Mouse (Mus musculus) embryonic facial prominence, embryonic 14.5 days (tissue): Measurements from ENCODE around the gene Nup107. TPM values are rescaled to one million over a fixed set of nuclear protein-coding genes. Genes with fewer than 3 reads are reported as not detected.

ENCODE experiments used
- ATAC-seq: fragments of 200-750 bp; cut with Nextera tagmentation; 2 replicates; pipeline ENCODE4 v1.8.0; 2017; ENCODE audit warnings: low read depth, moderate number of reproducible peaks, moderate TSS enrichment
- DNase-seq: peaks from one replicate; pipeline ENCODE4 v3.0.0-alpha.2; 2015; ENCODE audit warnings: low spot score
- H3K27ac ChIP-seq: fragments of 300-500 bp; sonication (generic); replicated peaks from 2 replicates; pipeline ENCODE4 v1.5.1; 2014; ENCODE audit warnings: low read depth, mild to moderate bottlenecking, low read length, moderate library complexity
- H3K27me3 ChIP-seq: fragments of 300-500 bp; sonication (generic); replicated peaks from 2 replicates; pipeline ENCODE4 v1.6.1; 2014; ENCODE audit warnings: low read length; ENCODE audit not compliant: control insufficient read depth, insufficient read depth
- H3K36me3 ChIP-seq: fragments of 300-500 bp; sonication (generic); 2 replicates; pipeline ENCODE4 v1.6.1; 2014; ENCODE audit warnings: low read length, mixed read lengths; ENCODE audit not compliant: control insufficient read depth, insufficient read depth
- H3K4me1 ChIP-seq: fragments of 300-500 bp; sonication (generic); 2 replicates; pipeline ENCODE4 v1.6.1; 2014; ENCODE audit warnings: antibody characterized with exemption, low read length; ENCODE audit not compliant: control insufficient read depth, insufficient read depth
- H3K4me2 ChIP-seq: fragments of 300-500 bp; sonication (generic); 2 replicates; pipeline ENCODE4 v1.6.1; 2014; ENCODE audit warnings: low read depth, mild to moderate bottlenecking, low read length, moderate library complexity, mixed read lengths
- H3K4me3 ChIP-seq: fragments of 300-500 bp; sonication (generic); 2 replicates; pipeline ENCODE4 v1.5.1; 2014; ENCODE audit warnings: low read depth, mild to moderate bottlenecking, low read length
- H3K9ac ChIP-seq: fragments of 300-500 bp; sonication (generic); 2 replicates; pipeline ENCODE4 v1.6.1; 2014; ENCODE audit warnings: low read depth, mild to moderate bottlenecking, low read length, moderate library complexity, mixed read lengths
- H3K9me3 ChIP-seq: fragments of 300-500 bp; sonication (generic); 2 replicates; pipeline ENCODE4 v1.6.1; 2016; ENCODE audit warnings: low read length; ENCODE audit not compliant: control insufficient read depth
- WGBS: fragments of 180-500 bp; shearing (Covaris S2); extraction: QIAGEN DNeasy Blood & Tissue Kit; methylation state at CpG from one replicate; pipeline ENCODE4 v1.1.7; 2014; 5-methylcytosine and 5-hydroxymethylcytosine counted together
- polyA plus RNA-seq: library from polyadenylated mRNA; unstranded; fragments of >200 nt; fragmentation: Nextera tagmentation; extraction: Ambion mirVana; gene quantifications from 2 replicates; pipeline ENCODE4 v1.2.1, GENCODE M21; 2014

Gene Nup107
- polyA plus RNA-seq, 1 experiment from 2014 or later = 50.6 TPM

DNA sequence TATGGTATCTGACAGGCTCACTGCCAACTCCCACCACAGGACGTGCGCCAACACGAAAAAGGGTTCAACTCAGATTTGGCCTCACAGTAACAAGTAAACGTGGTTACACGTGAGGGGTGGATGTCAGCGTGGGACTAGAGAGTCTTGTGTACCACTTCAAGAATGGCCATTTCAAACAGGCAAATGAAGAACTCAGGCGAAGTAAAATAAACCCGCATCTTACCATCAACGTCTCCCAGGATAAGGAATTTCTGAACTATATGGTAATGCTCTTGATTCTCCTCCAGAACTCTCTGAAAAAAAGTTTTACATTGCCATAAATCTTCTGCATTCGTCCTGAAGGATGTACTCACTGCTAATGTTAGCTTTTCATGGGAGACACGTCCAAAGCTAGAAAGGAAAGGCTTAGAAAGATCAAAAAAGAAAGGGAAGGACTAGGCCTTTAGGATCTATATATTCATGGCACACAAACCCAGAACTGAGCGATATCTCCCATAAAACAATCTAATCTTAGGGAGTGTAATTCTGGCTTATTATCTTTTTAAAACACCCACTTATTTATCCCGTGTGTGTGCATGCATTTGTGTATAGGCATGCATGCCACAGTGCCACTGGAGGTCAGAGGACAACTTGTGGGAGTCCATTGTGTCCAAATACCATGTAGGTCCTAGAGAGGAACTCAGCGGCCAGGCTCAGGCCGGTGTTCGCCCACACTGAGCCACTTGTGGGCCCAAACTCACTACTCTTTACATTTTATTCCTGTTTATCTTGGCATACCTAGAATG is 26.2 kb downstream of the Nup107 start:
- H3K27me3 ChIP-seq = no peaks in the 10 kb centered on the region
- H3K4me1 ChIP-seq = no peaks in the 10 kb centered on the region
- no peaks in the 10 kb centered on the region for H3K9me3 ChIP-seq
- peaks cover 84% of the 10 kb centered on the region for H3K36me3 ChIP-seq
- no peak overlapping the region for H3K4me3 ChIP-seq
- 91% methylated on average over 16 of the region's 16 CpGs for WGBS
- no peak overlapping the region for H3K27ac ChIP-seq
- ATAC-seq (no peak), DNase-seq (no peak)
- no peak overlapping the region for H3K4me2 ChIP-seq
- H3K9ac ChIP-seq = no peak overlapping the region

DNA sequence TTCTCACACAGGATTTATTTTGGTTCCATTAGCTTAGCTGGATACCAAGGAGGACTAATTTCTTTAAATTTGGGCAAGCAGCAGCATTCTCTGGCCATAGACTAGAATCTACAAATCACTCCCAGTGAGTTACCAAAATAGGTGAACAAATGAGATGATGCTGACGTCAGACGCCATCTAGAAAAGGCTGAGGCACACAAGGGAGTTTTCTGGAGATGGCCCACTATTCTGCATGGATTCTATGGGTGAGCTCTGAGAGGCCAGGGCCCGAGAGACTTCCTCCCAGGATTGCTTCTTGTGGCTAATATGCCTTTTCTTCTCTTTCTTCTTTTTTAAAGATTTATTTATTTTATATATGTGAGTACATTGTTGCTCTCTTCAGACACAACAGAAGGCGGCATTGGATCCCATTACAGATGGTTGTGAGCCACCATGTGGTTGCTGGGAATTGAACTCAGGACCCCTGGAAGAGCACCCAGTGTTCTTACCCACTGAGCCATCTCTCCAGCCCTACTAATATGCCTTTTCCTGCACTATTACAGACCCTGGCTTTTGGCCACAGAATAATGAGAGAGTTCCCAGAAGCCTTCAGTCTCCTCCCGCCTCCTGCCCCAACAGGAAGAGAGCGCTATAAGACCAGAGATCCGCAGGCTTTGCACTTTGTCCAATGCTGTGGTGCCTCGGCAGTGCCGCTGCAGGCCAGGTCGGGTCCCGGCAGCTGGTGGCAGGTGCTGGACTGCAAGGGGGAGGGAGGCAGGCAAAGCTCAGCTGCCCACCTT is 27.2 kb downstream of the Nup107 start:
- no peaks in the 10 kb centered on the region for H3K9me3 ChIP-seq
- 95% methylated on average over 11 of the region's 11 CpGs for WGBS
- no peak overlapping the region for H3K4me2 ChIP-seq
- H3K9ac ChIP-seq = no peak overlapping the region
- H3K4me3 ChIP-seq = no peak overlapping the region
- H3K27me3 ChIP-seq = no peaks in the 10 kb centered on the region
- DNase-seq (no peak), ATAC-seq (no peak)
- no peaks in the 10 kb centered on the region for H3K4me1 ChIP-seq
- H3K36me3 ChIP-seq = peaks cover 84% of the 10 kb centered on the region
- H3K27ac ChIP-seq = no peak overlapping the region

DNA sequence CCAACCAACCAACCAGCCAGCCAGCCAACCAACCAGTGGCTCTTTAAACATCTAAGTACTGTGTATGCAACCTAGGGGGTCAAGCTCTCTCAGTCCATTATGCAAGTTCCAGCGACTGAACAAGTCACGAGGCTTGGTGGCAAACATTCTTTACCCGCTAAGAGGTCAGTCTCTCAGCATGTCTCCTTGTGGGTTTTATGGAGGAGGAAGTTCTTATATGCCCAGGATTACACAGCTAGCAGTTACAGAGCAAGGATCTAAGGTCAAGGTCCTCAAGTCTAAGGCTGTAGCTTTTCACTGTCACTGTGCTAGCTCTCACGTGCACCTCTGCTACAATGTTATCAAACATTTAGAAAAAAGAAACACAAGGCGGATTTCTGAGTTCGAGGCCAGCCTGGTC is 27.9 kb downstream of the Nup107 start:
- no peak overlapping the region for H3K9ac ChIP-seq
- no peaks in the 10 kb centered on the region for H3K27me3 ChIP-seq
- 92% methylated on average over 6 of the region's 6 CpGs for WGBS
- H3K4me1 ChIP-seq = no peaks in the 10 kb centered on the region
- H3K4me3 ChIP-seq = no peak overlapping the region
- no peak overlapping the region for H3K4me2 ChIP-seq
- DNase-seq = no peak
- H3K9me3 ChIP-seq = no peaks in the 10 kb centered on the region
- peaks cover 84% of the 10 kb centered on the region for H3K36me3 ChIP-seq
- no peak for ATAC-seq
- H3K27ac ChIP-seq = no peak overlapping the region

DNA sequence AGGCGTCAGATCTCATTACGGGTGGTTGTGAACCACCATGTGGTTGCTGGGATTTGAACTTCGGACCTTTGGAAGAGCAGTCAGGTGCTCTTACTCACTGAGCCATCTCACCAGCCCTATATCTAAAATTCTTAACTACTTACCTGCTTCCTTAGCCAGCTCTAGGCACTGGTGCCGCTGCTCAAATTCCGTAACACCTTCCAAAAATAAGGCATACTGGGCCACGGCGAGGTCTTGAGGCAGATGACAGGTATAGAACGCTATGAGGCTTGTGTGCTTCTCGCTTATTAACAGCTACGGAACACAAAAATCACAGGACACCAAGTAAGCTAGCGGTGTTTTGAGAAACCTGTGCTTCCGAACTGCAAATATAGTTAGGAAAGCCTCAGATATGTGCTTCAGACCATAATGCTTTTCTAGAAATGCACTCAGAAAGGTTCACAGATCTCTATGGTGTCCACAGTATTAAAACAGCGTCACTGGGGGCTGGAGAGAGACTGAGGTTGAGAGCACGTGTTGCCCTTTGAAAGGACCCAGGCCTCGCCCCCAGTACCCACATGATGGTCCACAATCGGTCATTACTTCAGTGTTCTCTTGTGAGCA is 28.8 kb downstream of the Nup107 start:
- 97% methylated on average over 16 of the region's 16 CpGs for WGBS
- Histone ChIP-seq H3K9me3 (no peaks in the 10 kb centered on the region), H3K36me3 (peaks cover 90% of the 10 kb centered on the region), H3K4me3 (no peak overlapping the region), H3K4me1 (no peaks in the 10 kb centered on the region), H3K4me2 (no peak overlapping the region), H3K9ac (no peak overlapping the region), H3K27me3 (no peaks in the 10 kb centered on the region), H3K27ac (no peak overlapping the region)
- DNase-seq (no peak), ATAC-seq (no peak)

DNA sequence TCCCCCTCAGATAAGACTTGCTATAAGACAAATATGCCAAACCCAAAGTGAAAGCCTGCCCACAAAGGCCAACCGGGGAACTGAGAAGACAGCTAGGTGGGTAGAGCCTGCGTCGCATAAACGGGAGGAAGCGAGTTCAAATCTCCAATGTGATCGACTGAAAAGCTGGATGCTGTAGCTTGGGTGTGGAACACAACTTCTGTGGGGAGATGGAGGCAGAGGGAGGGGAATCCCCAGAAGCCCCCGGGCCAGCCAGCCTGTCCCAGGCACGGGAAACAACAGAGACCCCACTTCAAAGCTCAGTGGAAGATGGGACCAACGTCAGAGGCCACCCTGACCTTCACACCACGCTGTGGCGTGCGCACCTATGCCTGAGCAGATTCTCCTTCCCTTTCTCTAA is 29.5 kb downstream of the Nup107 start:
- ATAC-seq (no peak), DNase-seq (no peak)
- Histone ChIP-seq H3K36me3 (peaks cover 90% of the 10 kb centered on the region), H3K9me3 (no peaks in the 10 kb centered on the region), H3K27ac (no peak overlapping the region), H3K4me3 (no peak overlapping the region), H3K4me1 (no peaks in the 10 kb centered on the region), H3K4me2 (no peak overlapping the region), H3K9ac (no peak overlapping the region), H3K27me3 (no peaks in the 10 kb centered on the region)
- WGBS = 96% methylated on average over 12 of the region's 12 CpGs

DNA sequence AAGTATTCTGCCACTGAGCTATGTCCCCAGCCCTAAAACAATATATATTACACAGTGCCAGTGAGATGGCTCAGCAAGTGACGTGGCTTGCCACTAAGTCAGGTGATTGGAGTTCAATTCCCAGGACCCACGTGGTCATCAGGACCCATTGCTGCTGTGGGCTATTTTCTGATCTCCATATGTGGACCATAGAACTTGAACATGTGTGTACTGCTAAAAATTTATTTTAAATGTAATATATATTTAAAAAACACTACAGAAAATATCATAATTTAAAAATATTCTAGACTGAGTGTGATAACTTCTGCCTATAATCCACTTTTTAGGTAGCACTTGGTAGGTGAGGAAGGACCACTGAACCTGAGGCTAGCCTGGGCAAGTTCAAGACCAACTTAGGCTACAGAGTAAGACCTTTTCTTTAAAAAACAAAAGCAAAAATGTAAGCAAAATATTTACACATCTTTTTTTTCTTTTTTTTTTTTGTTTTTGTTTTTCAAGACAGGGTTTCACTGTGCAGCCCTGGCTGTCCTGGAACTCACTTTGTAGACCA is 30.1 kb downstream of the Nup107 start:
- H3K27ac ChIP-seq = no peak overlapping the region
- H3K9ac ChIP-seq = no peak overlapping the region
- H3K4me3 ChIP-seq = no peak overlapping the region
- no peak for ATAC-seq
- WGBS = 92% methylated on average over 2 of the region's 2 CpGs
- no peak overlapping the region for H3K4me2 ChIP-seq
- H3K36me3 ChIP-seq = peaks cover 91% of the 10 kb centered on the region
- H3K4me1 ChIP-seq = no peaks in the 10 kb centered on the region
- no peaks in the 10 kb centered on the region for H3K27me3 ChIP-seq
- no peak for DNase-seq
- no peaks in the 10 kb centered on the region for H3K9me3 ChIP-seq

DNA sequence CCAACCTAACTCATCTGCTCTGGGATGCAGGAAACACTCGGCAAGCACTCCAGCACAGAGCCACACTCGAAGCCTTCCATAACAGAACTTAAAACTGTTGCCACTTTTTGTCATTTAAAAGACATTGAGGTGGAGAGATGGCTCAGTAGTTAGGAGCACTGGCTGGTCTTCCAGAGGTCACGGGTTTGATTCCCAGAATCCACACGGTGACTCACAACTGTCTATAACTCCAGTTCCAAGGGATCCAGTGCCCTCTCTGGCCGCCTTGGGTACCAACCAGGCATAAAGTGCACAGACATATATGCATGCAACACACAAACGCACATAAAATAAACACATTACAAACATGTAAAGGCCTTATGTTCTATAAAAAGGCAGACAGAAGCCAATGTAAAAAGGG is 31.0 kb downstream of the Nup107 start:
- DNase-seq = no peak

DNA sequence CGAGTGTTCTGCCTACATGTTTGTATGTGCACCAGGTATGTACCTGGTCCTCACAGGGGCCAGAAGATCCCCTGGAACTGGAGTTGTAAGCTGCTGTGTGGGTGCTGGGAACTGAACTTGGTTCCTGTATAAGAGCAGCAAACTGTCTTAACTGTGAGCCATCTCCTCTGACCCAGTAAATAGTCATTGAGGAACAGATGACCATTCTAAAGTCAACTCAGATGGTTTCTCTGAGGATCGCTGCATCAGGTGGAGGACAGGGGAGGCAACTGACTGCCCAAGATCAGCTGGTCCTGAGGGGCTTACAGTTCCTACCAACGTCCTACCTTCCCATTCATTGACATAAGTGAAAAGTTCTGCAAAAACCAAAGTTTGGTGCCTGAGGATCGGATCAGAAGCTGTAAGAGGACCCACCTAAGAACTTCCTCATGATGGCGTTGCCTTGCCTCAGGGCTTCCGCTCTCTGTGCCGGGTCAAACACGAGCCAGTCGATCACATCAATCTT is 31.6 kb downstream of the Nup107 start:
- ATAC-seq (no peak), DNase-seq (no peak)
- no peaks in the 10 kb centered on the region for H3K9me3 ChIP-seq
- no peaks in the 10 kb centered on the region for H3K27me3 ChIP-seq
- H3K4me3 ChIP-seq = no peak overlapping the region
- no peak overlapping the region for H3K4me2 ChIP-seq
- H3K4me1 ChIP-seq = no peaks in the 10 kb centered on the region
- H3K27ac ChIP-seq = no peak overlapping the region
- H3K9ac ChIP-seq = no peak overlapping the region
- WGBS = 88% methylated on average over 9 of the region's 9 CpGs
- H3K36me3 ChIP-seq = peaks cover 95% of the 10 kb centered on the region

More for the DNA sequence above, 31.0 kb downstream of the Nup107 start:
- no peak overlapping the region for H3K4me2 ChIP-seq
- H3K9ac ChIP-seq = no peak overlapping the region
- no peaks in the 10 kb centered on the region for H3K9me3 ChIP-seq
- H3K27ac ChIP-seq = no peak overlapping the region
- WGBS = 93% methylated on average over 6 of the region's 6 CpGs
- no peaks in the 10 kb centered on the region for H3K27me3 ChIP-seq
- ATAC-seq = no peak
- H3K4me3 ChIP-seq = no peak overlapping the region
- no peaks in the 10 kb centered on the region for H3K4me1 ChIP-seq
- H3K36me3 ChIP-seq = peaks cover 95% of the 10 kb centered on the region
